Mouse (Mus musculus): ENCODE results near the gene Vmn2r91. TPM values are rescaled to one million over a fixed set of nuclear protein-coding genes. Genes with fewer than 3 reads are reported as not detected.
"Not testable (repeated sequence)": the region's sequence is repeated elsewhere in the genome, so short reads cannot be mapped to it uniquely, and the experiment has no call there.

The Vmn2r91 gene
- not detected in 2 replicates for polyA plus RNA-seq (2014; fragmentation: Nextera tagmentation; extraction: Ambion mirVana)

DNA sequence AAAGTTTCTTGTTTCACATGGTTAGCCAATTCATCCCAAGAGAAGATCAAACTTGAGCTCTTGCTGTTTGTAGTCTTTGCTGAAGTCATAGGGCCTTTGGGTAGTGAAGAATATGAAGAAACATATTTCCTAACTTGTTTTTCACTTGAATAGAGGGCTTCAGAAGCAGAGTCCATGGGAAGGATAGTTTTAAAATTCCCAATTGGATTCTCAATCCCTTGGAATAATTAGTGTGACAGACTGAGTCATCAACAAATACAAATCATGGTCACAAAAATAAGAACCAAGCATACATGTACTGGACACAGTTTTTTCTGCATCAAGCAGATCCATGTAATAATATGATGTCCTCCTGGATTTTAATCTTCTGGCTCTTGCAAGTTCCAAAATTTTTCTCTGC is at the start of gene Vmn2r91:
Gene Vmn2r91 (plus strand): TSS at position 301 of the 400 bp plus-strand sequence.
- H3K4me3 ChIP-seq (ENCODE audit: low read depth, low read length); H3K36me3 ChIP-seq (ENCODE audit: control insufficient read depth, insufficient read depth, low read length); H3K4me1 ChIP-seq (replicated peaks; ENCODE audit: control insufficient read depth, insufficient read depth, low read length); H3K27ac ChIP-seq (ENCODE audit: low read depth, low read length); ATAC-seq (replicated peaks; ENCODE audit: low FRiP score); H3K27me3 ChIP-seq (replicated peaks; ENCODE audit: control insufficient read depth, insufficient read depth, low read length); DNase-seq (ENCODE audit: low spot score); H3K4me2 ChIP-seq; H3K9ac ChIP-seq (ENCODE audit: low read depth, low read length); H3K9me3 ChIP-seq (ENCODE audit: control insufficient read depth, low read length): not testable (repeated sequence)

DNA sequence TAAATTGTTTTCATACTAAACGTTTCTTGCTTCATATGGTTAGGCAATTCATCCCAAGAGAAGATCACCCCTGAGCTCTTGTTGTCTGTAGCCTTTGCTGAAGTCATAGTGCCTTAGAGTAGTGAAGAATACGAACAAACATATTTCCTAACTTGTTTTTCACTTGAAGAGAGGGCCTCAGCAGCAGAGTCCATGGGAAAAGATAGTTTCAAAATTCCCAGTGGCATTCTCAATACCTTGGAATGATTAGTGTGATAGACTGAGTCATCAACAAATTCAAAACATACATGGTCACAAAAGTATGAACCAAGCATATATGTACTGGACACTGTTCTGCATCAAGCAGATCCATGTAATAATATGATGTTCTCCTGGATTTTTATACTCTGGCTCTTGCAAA is 35.7 kb upstream of the Vmn2r91 start, which contains the start of gene Vmn2r124:
Gene Vmn2r124 (plus strand): TSS at position 301 of the 400 bp plus-strand sequence.
- no peak within 1 kb of the TSS for H3K4me2 ChIP-seq
- no peaks in the 10 kb centered on the region for H3K27me3 ChIP-seq (replicated peaks; ENCODE audit: control insufficient read depth, insufficient read depth, low read length)
- 44% methylated on average over 2 of the region's 2 CpGs for WGBS
- H3K4me1 ChIP-seq (replicated peaks; ENCODE audit: control insufficient read depth, insufficient read depth, low read length) = no peaks in the 10 kb centered on the region
- no peak within 1 kb of the TSS for H3K27ac ChIP-seq (ENCODE audit: low read depth, low read length)
- DNase-seq (ENCODE audit: low spot score) (no peak), ATAC-seq (replicated peaks; ENCODE audit: low FRiP score) (no peak)
- H3K36me3 ChIP-seq (ENCODE audit: control insufficient read depth, insufficient read depth, low read length) = no peaks in the 10 kb centered on the region
- H3K9me3 ChIP-seq (ENCODE audit: control insufficient read depth, low read length) = no peaks in the 10 kb centered on the region
- H3K4me3 ChIP-seq (ENCODE audit: low read depth, low read length) = no peak within 1 kb of the TSS
- H3K9ac ChIP-seq (ENCODE audit: low read depth, low read length) = no peak within 1 kb of the TSS

DNA sequence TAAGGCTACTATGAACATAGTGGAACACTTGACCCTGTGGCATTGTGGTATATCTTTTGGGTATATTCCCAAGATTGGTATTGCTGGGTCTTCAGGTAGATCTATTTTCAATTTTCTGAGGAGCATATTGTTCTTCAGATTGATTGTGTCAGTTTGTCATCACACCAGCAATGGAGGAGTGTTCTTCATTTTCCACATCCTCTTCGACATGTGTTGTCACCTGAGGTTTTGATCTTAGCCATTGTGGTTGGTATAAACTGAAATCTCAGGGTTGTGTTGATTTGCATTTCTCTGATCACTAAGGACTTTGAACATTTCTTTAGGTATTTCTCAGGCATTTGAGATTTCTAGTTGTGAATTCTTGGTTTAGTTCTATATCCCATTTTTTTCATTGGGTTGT is 10.8 kb downstream of the Vmn2r91 start:
- not testable (repeated sequence) for H3K4me1 ChIP-seq (replicated peaks; ENCODE audit: control insufficient read depth, insufficient read depth, low read length); ATAC-seq (replicated peaks; ENCODE audit: low FRiP score); H3K27ac ChIP-seq (ENCODE audit: low read depth, low read length); H3K27me3 ChIP-seq (replicated peaks; ENCODE audit: control insufficient read depth, insufficient read depth, low read length); H3K9ac ChIP-seq (ENCODE audit: low read depth, low read length); H3K4me2 ChIP-seq; DNase-seq (ENCODE audit: low spot score); H3K36me3 ChIP-seq (ENCODE audit: control insufficient read depth, insufficient read depth, low read length); H3K9me3 ChIP-seq (ENCODE audit: control insufficient read depth, low read length); H3K4me3 ChIP-seq (ENCODE audit: low read depth, low read length)
- 65% methylated on average over 1 of the region's 1 CpGs for WGBS

DNA sequence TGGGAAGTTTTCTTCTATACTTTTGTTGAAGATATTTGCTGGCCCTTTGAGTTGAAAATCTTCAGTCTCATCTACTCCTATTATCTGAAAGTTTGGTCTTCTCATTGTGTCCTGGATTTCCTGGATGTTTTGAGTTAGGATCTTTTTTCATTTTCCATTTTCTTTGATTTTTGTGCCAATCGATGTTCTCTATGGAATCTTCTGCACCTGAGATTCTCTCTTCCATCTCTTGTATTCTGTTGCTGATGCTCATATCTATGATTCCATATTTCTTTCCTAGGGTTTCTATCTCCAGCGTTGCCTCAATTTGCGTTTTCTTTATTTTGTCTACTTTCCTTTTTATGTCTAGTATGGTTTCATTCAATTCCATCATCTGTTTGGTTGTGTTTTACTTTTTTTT is 17.4 kb downstream of the Vmn2r91 start:
- not testable (repeated sequence) for H3K4me3 ChIP-seq (ENCODE audit: low read depth, low read length); H3K36me3 ChIP-seq (ENCODE audit: control insufficient read depth, insufficient read depth, low read length); H3K4me2 ChIP-seq; DNase-seq (ENCODE audit: low spot score); H3K27me3 ChIP-seq (replicated peaks; ENCODE audit: control insufficient read depth, insufficient read depth, low read length); H3K27ac ChIP-seq (ENCODE audit: low read depth, low read length); ATAC-seq (replicated peaks; ENCODE audit: low FRiP score); H3K4me1 ChIP-seq (replicated peaks; ENCODE audit: control insufficient read depth, insufficient read depth, low read length); H3K9ac ChIP-seq (ENCODE audit: low read depth, low read length); H3K9me3 ChIP-seq (ENCODE audit: control insufficient read depth, low read length)
- 79% methylated on average over 3 of the region's 3 CpGs for WGBS

DNA sequence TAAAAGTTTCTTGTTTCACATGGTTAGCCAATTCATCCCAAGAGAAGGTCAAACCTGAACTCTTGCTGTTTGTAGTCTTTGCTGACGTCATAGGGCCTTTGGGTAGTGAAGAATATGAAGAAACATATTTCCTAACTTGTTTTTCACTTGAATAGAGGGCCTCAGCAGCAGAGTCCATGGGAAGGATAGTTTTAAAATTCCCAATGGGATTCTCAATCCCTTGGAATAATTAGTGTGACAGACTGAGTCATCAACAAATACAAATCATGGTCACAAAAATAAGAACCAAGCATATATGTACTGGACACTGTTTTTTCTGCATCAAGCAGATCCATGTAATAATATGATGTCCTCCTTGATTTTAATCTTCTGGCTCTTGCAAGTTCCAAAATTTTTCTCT is 66.8 kb downstream of the Vmn2r91 start, which contains the start of gene Vmn2r92:
Gene Vmn2r92 (plus strand): TSS at position 301 of the 400 bp plus-strand sequence.
- H3K4me1 ChIP-seq (replicated peaks; ENCODE audit: control insufficient read depth, insufficient read depth, low read length); H3K36me3 ChIP-seq (ENCODE audit: control insufficient read depth, insufficient read depth, low read length); H3K27ac ChIP-seq (ENCODE audit: low read depth, low read length); H3K9me3 ChIP-seq (ENCODE audit: control insufficient read depth, low read length); DNase-seq (ENCODE audit: low spot score); H3K9ac ChIP-seq (ENCODE audit: low read depth, low read length); H3K27me3 ChIP-seq (replicated peaks; ENCODE audit: control insufficient read depth, insufficient read depth, low read length); H3K4me3 ChIP-seq (ENCODE audit: low read depth, low read length); ATAC-seq (replicated peaks; ENCODE audit: low FRiP score); H3K4me2 ChIP-seq: not testable (repeated sequence)
- 61% methylated on average over 1 of the region's 1 CpGs for WGBS

DNA sequence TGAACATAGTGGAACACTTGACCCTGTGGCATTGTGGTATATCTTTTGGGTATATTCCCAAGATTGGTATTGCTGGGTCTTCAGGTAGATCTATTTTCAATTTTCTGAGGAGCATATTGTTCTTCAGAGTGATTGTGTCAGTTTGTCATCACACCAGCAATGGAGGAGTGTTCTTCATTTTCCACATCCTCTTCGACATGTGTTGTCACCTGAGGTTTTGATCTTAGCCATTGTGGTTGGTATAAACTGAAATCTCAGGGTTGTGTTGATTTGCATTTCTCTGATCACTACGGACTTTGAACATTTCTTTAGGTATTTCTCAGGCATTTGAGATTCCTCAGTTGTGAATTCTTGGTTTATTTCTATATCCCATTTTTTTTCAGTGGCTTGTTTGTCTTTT is 76.4 kb downstream of the Vmn2r91 start:
- H3K4me1 ChIP-seq (replicated peaks; ENCODE audit: control insufficient read depth, insufficient read depth, low read length); H3K9me3 ChIP-seq (ENCODE audit: control insufficient read depth, low read length); ATAC-seq (replicated peaks; ENCODE audit: low FRiP score); H3K9ac ChIP-seq (ENCODE audit: low read depth, low read length); H3K36me3 ChIP-seq (ENCODE audit: control insufficient read depth, insufficient read depth, low read length); DNase-seq (ENCODE audit: low spot score); H3K4me3 ChIP-seq (ENCODE audit: low read depth, low read length); H3K4me2 ChIP-seq; H3K27me3 ChIP-seq (replicated peaks; ENCODE audit: control insufficient read depth, insufficient read depth, low read length); H3K27ac ChIP-seq (ENCODE audit: low read depth, low read length): not testable (repeated sequence)
- 56% methylated on average over 2 of the region's 2 CpGs for WGBS

Other genes starting within 250 kb of the Vmn2r91 start
- 0.31 and 0.58 TPM in 2 replicates for gene Has1, start 229.8 kb upstream of the Vmn2r91 start, polyA plus RNA-seq (2014; fragmentation: Nextera tagmentation; extraction: Ambion mirVana)
- 0.37 TPM in 1 of 2 replicates, not detected in the other for gene Fpr1, start 201.1 kb upstream of the Vmn2r91 start, polyA plus RNA-seq (2014; fragmentation: Nextera tagmentation; extraction: Ambion mirVana)
- gene Fpr2, start 197.2 kb upstream of the Vmn2r91 start, polyA plus RNA-seq (2014; fragmentation: Nextera tagmentation; extraction: Ambion mirVana) = 0.21 TPM in 1 of 2 replicates, not detected in the other
- not detected in 2 replicates for gene Fpr3, start 197.2 kb upstream of the Vmn2r91 start, polyA plus RNA-seq (2014; fragmentation: Nextera tagmentation; extraction: Ambion mirVana)
- gene Fpr-rs4, start 63.3 kb upstream of the Vmn2r91 start, polyA plus RNA-seq (2014; fragmentation: Nextera tagmentation; extraction: Ambion mirVana) = not detected in 2 replicates
- gene Vmn2r124, start 35.6 kb upstream of the Vmn2r91 start, polyA plus RNA-seq (2014; fragmentation: Nextera tagmentation; extraction: Ambion mirVana) = not detected in 2 replicates
- gene Vmn2r92, start 66.9 kb downstream of the Vmn2r91 start, polyA plus RNA-seq (2014; fragmentation: Nextera tagmentation; extraction: Ambion mirVana) = not detected in 2 replicates
- not detected in 2 replicates for gene Vmn2r94, start 192.7 kb downstream of the Vmn2r91 start, polyA plus RNA-seq (2014; fragmentation: Nextera tagmentation; extraction: Ambion mirVana)
- gene Vmn2r93, start 213.1 kb downstream of the Vmn2r91 start, polyA plus RNA-seq (2014; fragmentation: Nextera tagmentation; extraction: Ambion mirVana) = not detected in 2 replicates

Measured in liver, embryonic 11.5 days (tissue).